Mouse (Mus musculus) small intestine, adult 2 months (tissue): ENCODE measurements around the gene Dock1.

ENCODE experiments used
- CTCF ChIP-seq: fragments of 200-500 bp; IDR thresholded peaks from 2 replicates; pipeline ENCODE4 v1.5.1; 2012; ENCODE audit warnings: low read depth, mild to moderate bottlenecking, control low read depth, inconsistent platforms, low read length, moderate library complexity, mixed read lengths; ENCODE audit not compliant: insufficient replicate concordance, insufficient read length; ENCODE audit errors: extremely low read depth
- POLR2A ChIP-seq: fragments of 200-500 bp; IDR thresholded peaks from 2 replicates; pipeline ENCODE4 v1.6.1; 2012; ENCODE audit warnings: low read depth, mild to moderate bottlenecking, control low read depth, inconsistent platforms, low read length, moderate library complexity

- no peak for TF ChIP-seq POLR2A
- no peak for TF ChIP-seq CTCF
Measured at GRCm38 (mm10) chr7:134943701-134944100, 273.2 kb downstream of the Dock1 start.
